Mouse (Mus musculus) small intestine, adult 2 months (tissue): ENCODE data around the gene Actr1b.

Experiments used
- CTCF ChIP-seq: fragments of 200-500 bp; IDR thresholded peaks from 2 replicates; pipeline ENCODE4 v1.5.1; 2012; ENCODE audit warnings: low read depth, mild to moderate bottlenecking, control low read depth, inconsistent platforms, low read length, moderate library complexity, mixed read lengths; ENCODE audit not compliant: insufficient replicate concordance, insufficient read length; ENCODE audit errors: extremely low read depth
- POLR2A ChIP-seq: fragments of 200-500 bp; IDR thresholded peaks from 2 replicates; pipeline ENCODE4 v1.6.1; 2012; ENCODE audit warnings: low read depth, mild to moderate bottlenecking, control low read depth, inconsistent platforms, low read length, moderate library complexity

GRCm38 (mm10) chr1:36694871-36695270 is 19.4 kb downstream of the Actr1b start:
- TF ChIP-seq CTCF (no peak), POLR2A (no peak)
